Mouse (Mus musculus): ENCODE measurements around the gene Psmb8.

DNA sequence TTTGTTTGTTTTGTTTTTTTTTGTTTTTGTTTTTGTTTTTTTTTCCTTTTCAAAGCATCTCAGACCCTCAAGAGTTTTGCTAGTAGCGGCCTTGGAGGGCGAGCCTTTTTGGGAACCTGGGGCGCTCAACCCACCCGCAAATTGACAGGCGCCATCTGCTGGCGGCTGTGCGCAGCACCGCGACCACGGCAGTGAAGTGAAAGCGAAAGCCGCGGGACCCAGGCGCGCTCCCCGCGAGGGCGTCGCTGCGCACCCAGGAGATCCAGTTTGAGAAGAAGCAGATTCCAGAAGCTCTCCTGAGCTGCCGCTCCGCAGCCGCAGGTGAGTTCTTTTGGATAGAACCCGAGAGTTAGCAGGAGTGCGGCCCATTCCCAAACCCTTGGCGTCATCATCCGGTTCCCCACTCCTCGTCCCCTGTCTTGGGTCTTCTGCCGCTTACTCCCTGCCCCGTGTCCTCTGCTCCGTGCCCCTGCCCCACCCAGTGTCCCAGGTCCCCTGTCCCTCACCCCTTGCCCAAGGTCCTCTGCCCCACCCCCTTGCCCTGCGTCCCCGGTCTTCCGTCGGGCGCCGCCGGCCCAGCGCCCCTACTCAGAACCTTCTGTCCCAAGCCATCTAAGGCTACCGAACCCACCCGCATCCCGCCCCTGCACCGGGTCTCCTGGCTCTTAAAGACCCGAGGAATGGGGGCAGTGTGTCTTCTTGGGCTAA, 6.9 kb downstream of the Psmb8 start:
- TF ChIP-seq CTCF (IDR thresholded peaks at IDR 0.05) (peak; percentile 99), EP300 (IDR thresholded peaks at IDR 0.05; ENCODE audit: insufficient read depth, low read depth, low read length) (no peak)

Measured in heart, adult 2 months (tissue).